Mouse (Mus musculus): ENCODE measurements at regions not wholly inside any gene's neighbourhood (a gene's known extent, or its start where the extent isn't known, plus 50 kb on each side); places are given as distances from the start of the nearest gene placed in this dataset.

- intact Hi-C loops (cut with DNase I), result no loop called here
Measured at GRCm38 (mm10) chr3:143947079-143947937, 257.7 kb downstream of the Lmo4 start.

GRCm38 (mm10) chr3:143939068-143939709 is 265.8 kb downstream of the Lmo4 start:
- intact Hi-C loops (cut with DNase I), result no loop called here

- intact Hi-C loops (cut with DNase I), result loop anchor here (5.0 to 10.0 kb wide), 2 partner anchors 328 to 421 kb away; no protein-coding TSS in a partner anchor
Measured at GRCm38 (mm10) chr3:143925322-143925721, 279.7 kb downstream of the Lmo4 start.

GRCm38 (mm10) chr3:143919744-143920143 is 285.3 kb downstream of the Lmo4 start:
- intact Hi-C loops (cut with DNase I), result loop anchor here (10.0 kb wide), 1 partner anchor 415 kb away; no protein-coding TSS in a partner anchor

- intact Hi-C loops (cut with DNase I), result no loop called here
Measured at GRCm38 (mm10) chr3:143914341-143915217, 290.4 kb downstream of the Lmo4 start.

- intact Hi-C loops (cut with DNase I), result no loop called here
Measured at GRCm38 (mm10) chr3:143913044-143913574, 291.9 kb downstream of the Lmo4 start.

- intact Hi-C loops (cut with DNase I), result no loop called here
Measured at GRCm38 (mm10) chr3:143912433-143912832, 292.6 kb downstream of the Lmo4 start.

- intact Hi-C loops (cut with DNase I), result no loop called here
Measured at GRCm38 (mm10) chr3:143909341-143909740, 295.7 kb downstream of the Lmo4 start.

GRCm38 (mm10) chr3:143903421-143903820 is 301.6 kb downstream of the Lmo4 start:
- intact Hi-C loops (cut with DNase I), result no loop called here

GRCm38 (mm10) chr3:143880813-143881212 is 324.2 kb downstream of the Lmo4 start:
- intact Hi-C loops (cut with DNase I), result no loop called here

- intact Hi-C loops (cut with DNase I), result no loop called here
Measured at GRCm38 (mm10) chr3:143873876-143874275, 331.1 kb downstream of the Lmo4 start.

GRCm38 (mm10) chr3:143866521-143866920 is 338.5 kb downstream of the Lmo4 start:
- intact Hi-C loops (cut with DNase I), result no loop called here

GRCm38 (mm10) chr3:143865626-143866025 is 339.4 kb downstream of the Lmo4 start:
- intact Hi-C loops (cut with DNase I), result no loop called here

GRCm38 (mm10) chr3:143864490-143864889 is 340.5 kb downstream of the Lmo4 start:
- intact Hi-C loops (cut with DNase I), result no loop called here

GRCm38 (mm10) chr3:143862531-143862930 is 342.5 kb downstream of the Lmo4 start:
- intact Hi-C loops (cut with DNase I), result no loop called here

GRCm38 (mm10) chr3:143861866-143862265 is 343.2 kb downstream of the Lmo4 start:
- intact Hi-C loops (cut with DNase I), result no loop called here

GRCm38 (mm10) chr3:143835611-143836240 is 369.3 kb downstream of the Lmo4 start:
- intact Hi-C loops (cut with DNase I), result no loop called here

- intact Hi-C loops (cut with DNase I), result no loop called here
Measured at GRCm38 (mm10) chr3:143834725-143835124, 370.3 kb downstream of the Lmo4 start.

GRCm38 (mm10) chr3:143823395-143823777 is 381.6 kb downstream of the Lmo4 start:
- intact Hi-C loops (cut with DNase I), result no loop called here

GRCm38 (mm10) chr3:143822564-143823394 is 382.2 kb downstream of the Lmo4 start:
- intact Hi-C loops (cut with DNase I), result no loop called here

Measured in adrenal gland (tissue).